Mouse (Mus musculus): Measurements from ENCODE around the gene Slc7a11. TPM values are rescaled to one million over a fixed set of nuclear protein-coding genes. Genes with fewer than 3 reads are reported as not detected.

Slc7a11 gene
- total RNA-seq, 2 experiments from 2014 or later, result 20.3 to 21.4 TPM

GRCm38 (mm10) chr3:50406771-50407170 lies 36.6 kb downstream of the Slc7a11 start:
- DNase-seq (ENCODE audit: low spot score in 2 of 2), result no peak

GRCm38 (mm10) chr3:50405915-50406314 lies 37.5 kb downstream of the Slc7a11 start:
- no peak for DNase-seq (ENCODE audit: low spot score in 2 of 2)

- DNase-seq (ENCODE audit: low spot score in 2 of 2), result no peak
Observed at GRCm38 (mm10) chr3:50388786-50389185, 54.6 kb downstream of the Slc7a11 start.

GRCm38 (mm10) chr3:50388288-50388687 lies 55.1 kb downstream of the Slc7a11 start:
- DNase-seq (ENCODE audit: low spot score in 2 of 2), result no peak

- DNase-seq (ENCODE audit: low spot score in 2 of 2), result no peak
Observed at GRCm38 (mm10) chr3:50387280-50387679, 56.1 kb downstream of the Slc7a11 start.

- DNase-seq (ENCODE audit: low spot score in 2 of 2), result no peak
Observed at GRCm38 (mm10) chr3:50386561-50387221, 56.7 kb downstream of the Slc7a11 start.

- no peak for DNase-seq (ENCODE audit: low spot score in 2 of 2)
Observed at GRCm38 (mm10) chr3:50386066-50386465, 57.3 kb downstream of the Slc7a11 start.

GRCm38 (mm10) chr3:50382729-50383128 lies 60.7 kb downstream of the Slc7a11 start:
- DNase-seq (ENCODE audit: low spot score in 2 of 2), result no peak

GRCm38 (mm10) chr3:50381861-50382693 lies 61.3 kb downstream of the Slc7a11 start:
- no peak for DNase-seq (ENCODE audit: low spot score in 2 of 2)

GRCm38 (mm10) chr3:50381160-50381860 lies 62.1 kb downstream of the Slc7a11 start:
- DNase-seq (ENCODE audit: low spot score in 2 of 2), result peak; percentile 87 to 93

GRCm38 (mm10) chr3:50379942-50380341 lies 63.5 kb downstream of the Slc7a11 start:
- DNase-seq (ENCODE audit: low spot score in 2 of 2), result no peak

- DNase-seq (ENCODE audit: low spot score in 2 of 2), result no peak
Observed at GRCm38 (mm10) chr3:50375477-50375876, 67.9 kb downstream of the Slc7a11 start.

GRCm38 (mm10) chr3:50369791-50370190 lies 73.6 kb downstream of the Slc7a11 start:
- DNase-seq (ENCODE audit: low spot score in 2 of 2), result no peak

- no peak for DNase-seq (ENCODE audit: low spot score in 2 of 2)
Observed at GRCm38 (mm10) chr3:50367175-50367574, 76.2 kb downstream of the Slc7a11 start.

GRCm38 (mm10) chr3:50363659-50364058 lies 79.8 kb downstream of the Slc7a11 start:
- no peak for DNase-seq (ENCODE audit: low spot score in 2 of 2)

GRCm38 (mm10) chr3:50347081-50347480 lies 96.3 kb downstream of the Slc7a11 start:
- no peak for DNase-seq (ENCODE audit: low spot score in 2 of 2)

GRCm38 (mm10) chr3:50344411-50344810 lies 99.0 kb downstream of the Slc7a11 start:
- DNase-seq (ENCODE audit: low spot score in 2 of 2), result no peak

GRCm38 (mm10) chr3:50324524-50324923 lies 118.9 kb downstream of the Slc7a11 start:
- DNase-seq (ENCODE audit: low spot score in 2 of 2), result no peak

- no peak for DNase-seq (ENCODE audit: low spot score in 2 of 2)
Observed at GRCm38 (mm10) chr3:50323881-50324280, 119.5 kb downstream of the Slc7a11 start.

- DNase-seq (ENCODE audit: low spot score in 2 of 2), result no peak
Observed at GRCm38 (mm10) chr3:50320862-50321261, 122.6 kb downstream of the Slc7a11 start.

GRCm38 (mm10) chr3:50318074-50318473 lies 125.3 kb downstream of the Slc7a11 start:
- DNase-seq (ENCODE audit: low spot score in 2 of 2), result no peak

GRCm38 (mm10) chr3:50313816-50314215 lies 129.6 kb downstream of the Slc7a11 start:
- DNase-seq (ENCODE audit: low spot score in 2 of 2), result no peak

Data from layer of hippocampus, postnatal 14 days (tissue).